Mouse (Mus musculus): ENCODE data around the gene Asphd2. TPM values are rescaled to one million over a fixed set of nuclear protein-coding genes. Genes with fewer than 3 reads are reported as not detected.

The Asphd2 gene
- total RNA-seq, 2 experiments from 2014 or later, result not detected

- no peak for ATAC-seq (replicated peaks; ENCODE audit: low FRiP score, poor library complexity, severe bottlenecking)
Measured at GRCm38 (mm10) chr5:112393741-112394414, 788 bp downstream of the Asphd2 start.

- ATAC-seq (replicated peaks; ENCODE audit: low FRiP score, poor library complexity, severe bottlenecking), result no peak
Measured at GRCm38 (mm10) chr5:112391676-112392323, 2.9 kb downstream of the Asphd2 start.

GRCm38 (mm10) chr5:112391002-112391401, 3.7 kb downstream of the Asphd2 start:
- no peak for ATAC-seq (replicated peaks; ENCODE audit: low FRiP score, poor library complexity, severe bottlenecking)

GRCm38 (mm10) chr5:112389352-112389751, 5.3 kb downstream of the Asphd2 start:
- ATAC-seq (replicated peaks; ENCODE audit: low FRiP score, poor library complexity, severe bottlenecking), result no peak

GRCm38 (mm10) chr5:112385973-112386372, 8.7 kb downstream of the Asphd2 start:
- no peak; the same call in 1 of the 2 replicates for ATAC-seq (replicated peaks; ENCODE audit: low FRiP score, poor library complexity, severe bottlenecking)

GRCm38 (mm10) chr5:112384805-112385472, 9.7 kb downstream of the Asphd2 start:
- ATAC-seq (replicated peaks; ENCODE audit: low FRiP score, poor library complexity, severe bottlenecking), result no peak

- no peak for ATAC-seq (replicated peaks; ENCODE audit: low FRiP score, poor library complexity, severe bottlenecking)
Measured at GRCm38 (mm10) chr5:112382641-112383330, 11.9 kb downstream of the Asphd2 start.

GRCm38 (mm10) chr5:112382042-112382441, 12.6 kb downstream of the Asphd2 start:
- ATAC-seq (replicated peaks; ENCODE audit: low FRiP score, poor library complexity, severe bottlenecking), result no peak

GRCm38 (mm10) chr5:112381154-112381553, 13.5 kb downstream of the Asphd2 start:
- no peak for ATAC-seq (replicated peaks; ENCODE audit: low FRiP score, poor library complexity, severe bottlenecking)

- no peak for ATAC-seq (replicated peaks; ENCODE audit: low FRiP score, poor library complexity, severe bottlenecking)
Measured at GRCm38 (mm10) chr5:112378716-112379115, 15.9 kb downstream of the Asphd2 start.

GRCm38 (mm10) chr5:112377380-112377779, 17.3 kb downstream of the Asphd2 start:
- no peak for ATAC-seq (replicated peaks; ENCODE audit: low FRiP score, poor library complexity, severe bottlenecking)

- no peak for ATAC-seq (replicated peaks; ENCODE audit: low FRiP score, poor library complexity, severe bottlenecking)
Measured at GRCm38 (mm10) chr5:112376111-112376510, 18.6 kb downstream of the Asphd2 start.

GRCm38 (mm10) chr5:112371933-112372332, 22.7 kb downstream of the Asphd2 start:
- no peak for ATAC-seq (replicated peaks; ENCODE audit: low FRiP score, poor library complexity, severe bottlenecking)

- no peak for ATAC-seq (replicated peaks; ENCODE audit: low FRiP score, poor library complexity, severe bottlenecking)
Measured at GRCm38 (mm10) chr5:112370236-112370813, 24.3 kb downstream of the Asphd2 start.

- ATAC-seq (replicated peaks; ENCODE audit: low FRiP score, poor library complexity, severe bottlenecking), result no peak
Measured at GRCm38 (mm10) chr5:112369326-112369725, 25.3 kb downstream of the Asphd2 start.

GRCm38 (mm10) chr5:112368666-112369065, 26.0 kb downstream of the Asphd2 start:
- ATAC-seq (replicated peaks; ENCODE audit: low FRiP score, poor library complexity, severe bottlenecking), result no peak

GRCm38 (mm10) chr5:112367929-112368328, 26.7 kb downstream of the Asphd2 start:
- ATAC-seq (replicated peaks; ENCODE audit: low FRiP score, poor library complexity, severe bottlenecking), result no peak

GRCm38 (mm10) chr5:112367338-112367737, 27.3 kb downstream of the Asphd2 start:
- ATAC-seq (replicated peaks; ENCODE audit: low FRiP score, poor library complexity, severe bottlenecking), result no peak

- no peak for ATAC-seq (replicated peaks; ENCODE audit: low FRiP score, poor library complexity, severe bottlenecking)
Measured at GRCm38 (mm10) chr5:112366879-112367278, 27.8 kb downstream of the Asphd2 start.

GRCm38 (mm10) chr5:112364184-112364797, 30.4 kb downstream of the Asphd2 start:
- ATAC-seq (replicated peaks; ENCODE audit: low FRiP score, poor library complexity, severe bottlenecking), result no peak
